Mouse (Mus musculus) liver, embryonic 12.5 days (tissue): ENCODE results near the gene Ttpal. TPM values are rescaled to one million over a fixed set of nuclear protein-coding genes. Genes with fewer than 3 reads are reported as not detected.
"Not testable (repeated sequence)": the region's sequence is repeated elsewhere in the genome, so short reads cannot be mapped to it uniquely, and the experiment has no call there.

Source experiments
- ATAC-seq: fragments of 200-750 bp; cut with Nextera tagmentation; 2 replicates; pipeline ENCODE4 v1.8.0; 2017; ENCODE audit warnings: moderate number of reproducible peaks, mild to moderate bottlenecking, moderate library complexity
- H3K27ac ChIP-seq: fragments of 300-500 bp; sonication (generic); 2 replicates; pipeline ENCODE4 v1.5.1; 2016; ENCODE audit warnings: mild to moderate bottlenecking
- H3K27me3 ChIP-seq: fragments of 300-500 bp; sonication (generic); replicated peaks from 2 replicates; pipeline ENCODE4 v1.6.1; 2016; ENCODE audit warnings: mild to moderate bottlenecking, moderate library complexity
- H3K36me3 ChIP-seq: fragments of 300-500 bp; sonication (generic); 2 replicates; pipeline ENCODE4 v1.6.1; 2016; ENCODE audit warnings: mild to moderate bottlenecking, moderate library complexity
- H3K4me1 ChIP-seq: fragments of 300-500 bp; sonication (generic); 2 replicates; pipeline ENCODE4 v1.6.1; 2016
- H3K4me2 ChIP-seq: fragments of 300-500 bp; sonication (generic); 2 replicates; pipeline ENCODE4 v1.6.1; 2016; ENCODE audit warnings: mild to moderate bottlenecking, moderate library complexity
- H3K4me3 ChIP-seq: fragments of 300-500 bp; sonication (generic); 2 replicates; pipeline ENCODE4 v1.5.1; 2016; ENCODE audit warnings: mild to moderate bottlenecking, moderate library complexity
- H3K9ac ChIP-seq: fragments of 300-500 bp; sonication (generic); 2 replicates; pipeline ENCODE4 v1.6.1; 2016; ENCODE audit warnings: mild to moderate bottlenecking, moderate library complexity
- H3K9me3 ChIP-seq: fragments of 300-500 bp; sonication (generic); replicated peaks from 2 replicates; pipeline ENCODE4 v1.6.1; 2016; ENCODE audit warnings: mild to moderate bottlenecking, moderate library complexity
- WGBS: fragments of 180-500 bp; shearing (Covaris S2); methylation state at CpG from one replicate; pipeline ENCODE4 v1.1.7; 2016; ENCODE audit not compliant: insufficient replicate concordance; 5-methylcytosine and 5-hydroxymethylcytosine counted together
- polyA plus RNA-seq: library from polyadenylated mRNA; unstranded; fragments of >200 nt; fragmentation: Nextera tagmentation; extraction: Ambion mirVana; gene quantifications from 2 replicates; pipeline ENCODE4 v1.2.1, GENCODE M21; 2016

The Ttpal gene
- polyA plus RNA-seq, 1 experiment from 2014 or later, result 18.2 TPM

DNA sequence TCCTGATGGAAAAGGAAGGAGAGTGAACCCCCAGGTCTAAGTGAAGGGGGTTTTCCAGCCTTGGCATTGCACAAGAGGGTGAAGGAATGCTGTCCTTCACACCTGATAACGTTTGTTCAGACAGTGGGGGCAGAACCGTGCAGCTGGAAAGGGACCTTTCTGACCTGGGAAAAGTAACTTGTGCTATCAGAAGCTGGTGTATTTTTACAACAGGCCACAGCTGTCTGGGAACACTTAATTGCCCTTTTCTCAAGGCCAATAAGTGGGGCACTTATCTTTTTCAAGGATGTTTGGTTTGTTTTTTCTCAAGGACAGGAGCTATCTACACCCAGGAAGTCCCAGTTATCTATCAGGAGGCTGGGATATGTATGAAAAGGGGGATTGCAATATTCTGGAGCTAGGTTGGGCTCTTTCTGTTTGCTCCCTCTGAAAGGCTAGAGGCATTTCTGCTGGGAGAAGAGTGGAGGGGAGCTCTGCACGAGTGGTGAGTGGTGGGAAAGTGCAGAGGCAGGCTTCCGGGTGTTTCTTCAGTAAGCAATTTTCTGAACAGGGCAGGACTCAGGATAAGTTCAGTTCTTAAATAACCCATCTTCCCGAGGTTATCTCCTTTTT lies 35.6 kb downstream of the Ttpal start:
- H3K4me3 ChIP-seq, result no peak overlapping the region
- peaks cover 67% of the 10 kb centered on the region for H3K4me1 ChIP-seq
- ATAC-seq, result no peak
- WGBS, result 38% methylated on average over 5 of the region's 5 CpGs
- H3K4me2 ChIP-seq, result peak overlapping the region; percentile 84
- peaks cover 92% of the 10 kb centered on the region for H3K36me3 ChIP-seq
- peak overlapping the region; percentile 56 for H3K9ac ChIP-seq
- H3K27me3 ChIP-seq, result no peaks in the 10 kb centered on the region
- no peaks in the 10 kb centered on the region for H3K9me3 ChIP-seq
- peak overlapping the region; percentile 63 for H3K27ac ChIP-seq

- peaks cover 77% of the 10 kb centered on the region for H3K36me3 ChIP-seq
- H3K4me2 ChIP-seq, result peak overlapping the region; percentile 84
- peaks cover 74% of the 10 kb centered on the region for H3K4me1 ChIP-seq
- ATAC-seq, result no peak
- H3K27ac ChIP-seq, result peak overlapping the region; percentile 99; the same call in 1 of the 2 replicates
- WGBS, result 60% methylated on average over 3 of the region's 3 CpGs
- no peaks in the 10 kb centered on the region for H3K27me3 ChIP-seq
- no peaks in the 10 kb centered on the region for H3K9me3 ChIP-seq
- H3K9ac ChIP-seq, result peak overlapping the region; percentile 28
- peak overlapping the region; percentile 78 for H3K4me3 ChIP-seq
Observed at GRCm38 (mm10) chr2:163640493-163640892, 38.4 kb downstream of the Ttpal start.

- Histone ChIP-seq H3K36me3 (peaks cover 65% of the 10 kb centered on the region), H3K9ac (peak overlapping the region; percentile 92), H3K4me1 (peaks cover 73% of the 10 kb centered on the region), H3K9me3 (no peaks in the 10 kb centered on the region), H3K27ac (peak overlapping the region; percentile 99), H3K27me3 (no peaks in the 10 kb centered on the region), H3K4me2 (peak overlapping the region; percentile 84), H3K4me3 (peak overlapping the region; percentile 78)
- ATAC-seq, result no peak
- 18% methylated on average over 3 of the region's 3 CpGs for WGBS
Observed at GRCm38 (mm10) chr2:163641681-163642080, 39.6 kb downstream of the Ttpal start.

GRCm38 (mm10) chr2:163642685-163643575 lies 40.8 kb downstream of the Ttpal start:
- Histone ChIP-seq H3K4me1 (peaks cover 62% of the 10 kb centered on the region), H3K27me3 (no peaks in the 10 kb centered on the region), H3K27ac (peak overlapping the region; percentile 99), H3K4me3 (peak overlapping the region; percentile 78), H3K9ac (peak overlapping the region; percentile 92), H3K4me2 (peak overlapping the region; percentile 84), H3K9me3 (no peaks in the 10 kb centered on the region), H3K36me3 (peaks cover 53% of the 10 kb centered on the region)
- 22% methylated on average over 30 of the region's 30 CpGs for WGBS
- peak; percentile 77 for ATAC-seq

DNA sequence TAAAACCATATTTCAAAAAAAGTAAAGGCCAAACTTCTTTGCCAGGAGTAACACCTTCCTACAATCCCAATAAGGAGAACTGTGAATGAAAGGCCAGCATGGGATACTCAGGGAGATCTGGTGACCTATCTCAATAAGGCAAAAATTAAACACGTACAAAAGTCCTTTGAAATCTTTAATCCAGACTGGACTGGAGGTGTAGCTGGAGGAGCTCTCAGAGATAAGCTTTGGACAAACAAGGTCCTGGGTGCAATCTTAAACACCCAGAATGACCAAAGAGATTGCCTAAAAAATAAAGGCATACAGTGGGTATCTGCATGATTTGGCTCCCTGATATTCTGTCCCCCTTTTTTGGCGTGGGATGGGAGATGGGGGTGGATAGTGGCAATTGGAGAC lies 41.5 kb downstream of the Ttpal start:
- Histone ChIP-seq H3K27ac (peak overlapping the region; percentile 99), H3K27me3 (no peaks in the 10 kb centered on the region), H3K4me3 (peak overlapping the region; percentile 78), H3K4me1 (peaks cover 55% of the 10 kb centered on the region), H3K4me2 (peak overlapping the region; percentile 84), H3K9me3 (no peaks in the 10 kb centered on the region), H3K9ac (peak overlapping the region; percentile 92), H3K36me3 (peaks cover 46% of the 10 kb centered on the region)
- WGBS, result 1% methylated on average over 2 of the region's 2 CpGs
- no peak for ATAC-seq

GRCm38 (mm10) chr2:163644047-163644446 lies 41.9 kb downstream of the Ttpal start:
- peak overlapping the region; percentile 99 for H3K27ac ChIP-seq
- ATAC-seq, result no peak
- no peaks in the 10 kb centered on the region for H3K9me3 ChIP-seq
- H3K4me1 ChIP-seq, result peaks cover 51% of the 10 kb centered on the region
- peak overlapping the region; percentile 92 for H3K9ac ChIP-seq
- peaks cover 41% of the 10 kb centered on the region for H3K36me3 ChIP-seq
- H3K4me3 ChIP-seq, result peak overlapping the region; percentile 78
- 2% methylated on average over 4 of the region's 4 CpGs for WGBS
- peak overlapping the region; percentile 84 for H3K4me2 ChIP-seq
- no peaks in the 10 kb centered on the region for H3K27me3 ChIP-seq

GRCm38 (mm10) chr2:163644575-163645385 lies 42.7 kb downstream of the Ttpal start, which contains the start of gene Serinc3:
Gene Serinc3 (minus strand): TSS chr2:163645131.
- peak; percentile 87 for ATAC-seq

DNA sequence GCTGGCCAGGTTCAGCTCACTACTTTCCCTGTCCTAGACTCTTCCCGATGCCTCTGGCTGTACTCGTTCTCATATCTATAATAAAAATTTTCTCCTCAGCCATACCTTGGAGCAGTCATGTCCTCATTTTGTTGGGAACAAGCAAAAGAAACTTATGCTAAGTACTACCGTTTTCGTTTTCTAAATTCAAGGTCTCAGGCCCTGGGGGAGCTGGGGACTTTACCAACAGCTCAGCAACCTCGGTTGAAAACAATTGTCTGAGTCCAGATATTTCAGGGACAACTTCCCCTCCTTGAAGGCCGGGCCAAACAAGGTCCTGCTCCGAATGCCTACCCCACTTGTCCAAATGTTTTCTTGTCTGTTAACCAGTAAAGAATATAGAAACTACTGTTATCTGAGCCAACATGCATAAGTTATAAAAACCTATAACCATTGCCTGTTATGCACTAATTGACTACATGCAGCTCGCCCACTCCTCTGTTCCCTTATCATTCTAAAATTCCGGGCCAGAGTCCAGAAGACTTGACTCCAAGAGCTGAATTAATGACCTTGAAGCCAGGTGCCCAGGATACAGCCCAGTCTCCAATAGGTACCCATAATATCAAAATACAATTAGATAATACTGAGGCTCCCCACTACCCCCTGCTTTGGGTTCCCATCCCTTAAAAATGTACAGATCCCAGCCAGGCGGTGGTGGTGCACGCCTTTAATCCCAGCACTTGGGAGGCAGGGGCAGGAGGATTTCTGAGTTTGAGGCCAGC lies 43.8 kb downstream of the Ttpal start:
- peak overlapping the region; percentile 92 for H3K9ac ChIP-seq
- peaks cover 23% of the 10 kb centered on the region for H3K36me3 ChIP-seq
- H3K4me2 ChIP-seq, result peak overlapping the region; percentile 84
- H3K4me1 ChIP-seq, result peaks cover 32% of the 10 kb centered on the region
- peak overlapping the region; percentile 78 for H3K4me3 ChIP-seq
- H3K27me3 ChIP-seq, result no peaks in the 10 kb centered on the region
- peaks cover 7% of the 10 kb centered on the region; the same call in 1 of the 2 replicates for H3K9me3 ChIP-seq
- WGBS, result 46% methylated on average over 11 of the region's 11 CpGs
- ATAC-seq, result no peak
- H3K27ac ChIP-seq, result peak overlapping the region; percentile 99

More at GRCm38 (mm10) chr2:163644575-163645385, 42.7 kb downstream of the Ttpal start, which contains the start of gene Serinc3:
- Histone ChIP-seq H3K27me3 (no peaks in the 10 kb centered on the region), H3K9ac (peak within 1 kb of the TSS; percentile 92), H3K4me2 (peak within 1 kb of the TSS; percentile 84), H3K4me1 (peaks cover 43% of the 10 kb centered on the region), H3K36me3 (peaks cover 34% of the 10 kb centered on the region), H3K9me3 (no peaks in the 10 kb centered on the region), H3K4me3 (peak within 1 kb of the TSS; percentile 78), H3K27ac (peak within 1 kb of the TSS; percentile 99)
- under 1% methylated on average over 74 of the region's 74 CpGs for WGBS

- Histone ChIP-seq H3K9ac (no peak overlapping the region), H3K4me2 (no peak overlapping the region), H3K27me3 (no peaks in the 10 kb centered on the region), H3K4me3 (no peak overlapping the region), H3K36me3 (peaks cover 16% of the 10 kb centered on the region), H3K9me3 (peaks cover 10% of the 10 kb centered on the region; the same call in 1 of the 2 replicates), H3K27ac (no peak overlapping the region), H3K4me1 (peaks cover 25% of the 10 kb centered on the region)
- ATAC-seq, result no peak
- 70% methylated on average over 5 of the region's 5 CpGs for WGBS
Observed at GRCm38 (mm10) chr2:163646461-163647080, 44.5 kb downstream of the Ttpal start.

GRCm38 (mm10) chr2:163655699-163656098 lies 53.6 kb downstream of the Ttpal start:
- H3K27ac ChIP-seq, H3K4me3 ChIP-seq, H3K9me3 ChIP-seq, H3K27me3 ChIP-seq, H3K9ac ChIP-seq, H3K36me3 ChIP-seq, H3K4me2 ChIP-seq, ATAC-seq: not testable (repeated sequence)
- WGBS, result 93% methylated on average over 9 of the region's 12 CpGs
- H3K4me1 ChIP-seq, result peaks cover 23% of the 10 kb centered on the region
